Mouse (Mus musculus) gastrocnemius, adult 2 months (tissue): ENCODE results near the gene Gm3233. TPM values are rescaled to one million over a fixed set of nuclear protein-coding genes. Genes with fewer than 3 reads are reported as not detected.
"Not testable (repeated sequence)": the region's sequence is repeated elsewhere in the genome, so short reads cannot be mapped to it uniquely, and the experiment has no call there.

ENCODE experiments used
- DNase-seq: peaks from one replicate; pipeline ENCODE4 v3.0.0; 2022
- H3K27ac ChIP-seq: fragments of 200-600 bp; 2 replicates; pipeline ENCODE4 v1.8.1; 2022; ENCODE audit warnings: mild to moderate bottlenecking
- H3K4me3 ChIP-seq: fragments of 200-600 bp; 2 replicates; pipeline ENCODE4 v1.8.1; 2022; ENCODE audit warnings: mild to moderate bottlenecking, moderate library complexity
- CTCF ChIP-seq: fragments of 200-600 bp; IDR thresholded peaks from 2 replicates; pipeline ENCODE4 v1.8.1; 2022; ENCODE audit warnings: antibody characterized with exemption, mild to moderate bottlenecking, moderate library complexity
- intact Hi-C: fragments of 180-260 bp; cut with DNase I; formaldehyde crosslinking; loops from one replicate; pipeline ENCODE4 v1.15.1; 2025
- total RNA-seq, 2 experiments: library from RNA; stranded (reverse); gene quantifications; 2 replicates each; pipeline ENCODE4 v1.2.3; 2021

Gm3233 gene
- total RNA-seq, 2 experiments from 2014 or later: not detected

- no peak overlapping the region for H3K4me3 ChIP-seq
- TF ChIP-seq CTCF: peak; percentile 18; the same call in 1 of the 2 replicates
- H3K27ac ChIP-seq: no peak overlapping the region
- DNase-seq: no peak
- intact Hi-C loops: no loop called here
Measured at GRCm38 (mm10) chr10:77753448-77753847, 6.0 kb downstream of the Gm3233 start.

- DNase-seq, H3K27ac ChIP-seq, intact Hi-C loops, H3K4me3 ChIP-seq: not testable (repeated sequence)
- peak; percentile 13; the same call in 1 of the 2 replicates for TF ChIP-seq CTCF
Measured at GRCm38 (mm10) chr10:77752312-77752711, 7.2 kb downstream of the Gm3233 start.

- H3K4me3 ChIP-seq, H3K27ac ChIP-seq, DNase-seq: not testable (repeated sequence)
- intact Hi-C loops: loop anchor here (1.0 kb wide), 1 partner anchor 12 kb away; no protein-coding TSS in a partner anchor
Measured at GRCm38 (mm10) chr10:77751254-77751653, 8.2 kb downstream of the Gm3233 start, which contains the start of gene Gm9736. Gene Gm9736, minus strand, starts transcription at chr10:77751354.

GRCm38 (mm10) chr10:77750686-77751085 lies 8.8 kb downstream of the Gm3233 start:
- intact Hi-C loops: loop anchor here (1.0 kb wide), 1 partner anchor 13 kb away; no protein-coding TSS in a partner anchor
- H3K4me3 ChIP-seq, DNase-seq, H3K27ac ChIP-seq: not testable (repeated sequence)

- DNase-seq, H3K27ac ChIP-seq, intact Hi-C loops, H3K4me3 ChIP-seq: not testable (repeated sequence)
Measured at GRCm38 (mm10) chr10:77741924-77742688, 17.4 kb downstream of the Gm3233 start, which contains the start of gene Gm18596. Gene Gm18596, minus strand, starts transcription at chr10:77742638.

GRCm38 (mm10) chr10:77738929-77739328 lies 20.6 kb downstream of the Gm3233 start:
- intact Hi-C loops: no loop called here
- Histone ChIP-seq H3K4me3 (no peak overlapping the region), H3K27ac (no peak overlapping the region)
- no peak for DNase-seq
- TF ChIP-seq CTCF: no peak

- H3K27ac ChIP-seq: no peak overlapping the region
- TF ChIP-seq CTCF: no peak
- H3K4me3 ChIP-seq: no peak overlapping the region
- DNase-seq: no peak
- intact Hi-C loops: no loop called here
Measured at GRCm38 (mm10) chr10:77735928-77736327, 23.6 kb downstream of the Gm3233 start.

GRCm38 (mm10) chr10:77729241-77729640 lies 30.2 kb downstream of the Gm3233 start:
- H3K4me3 ChIP-seq: no peak overlapping the region
- H3K27ac ChIP-seq: no peak overlapping the region
- TF ChIP-seq CTCF: peak; percentile 35
- intact Hi-C loops: no loop called here
- no peak for DNase-seq

- DNase-seq: no peak
- Histone ChIP-seq H3K4me3 (no peak overlapping the region), H3K27ac (no peak overlapping the region)
- TF ChIP-seq CTCF: peak; percentile 29
- intact Hi-C loops: no loop called here
Measured at GRCm38 (mm10) chr10:77728280-77728679, 31.2 kb downstream of the Gm3233 start.

- Histone ChIP-seq H3K4me3 (no peak within 1 kb of the TSS), H3K27ac (no peak within 1 kb of the TSS)
- no peak for TF ChIP-seq CTCF
- DNase-seq: no peak
- intact Hi-C loops: no loop called here
Measured at GRCm38 (mm10) chr10:77726186-77726585, 33.3 kb downstream of the Gm3233 start, which contains the start of gene Gm10100. Gene Gm10100, plus strand, starts transcription at chr10:77726486.

- intact Hi-C loops: no loop called here
- H3K4me3 ChIP-seq: no peak overlapping the region
- TF ChIP-seq CTCF: no peak
Measured at GRCm38 (mm10) chr10:77724855-77725254, 34.6 kb downstream of the Gm3233 start.

GRCm38 (mm10) chr10:77720299-77720698 lies 39.2 kb downstream of the Gm3233 start, which contains the start of gene Krtap12-1:
Gene Krtap12-1, plus strand, starts transcription at chr10:77720599.
- H3K27ac ChIP-seq, intact Hi-C loops, DNase-seq: not testable (repeated sequence)

More at GRCm38 (mm10) chr10:77724855-77725254, 34.6 kb downstream of the Gm3233 start:
- H3K27ac ChIP-seq: no peak overlapping the region
- DNase-seq: no peak

GRCm38 (mm10) chr10:77715507-77715906 lies 44.0 kb downstream of the Gm3233 start, which contains the start of gene Gm10142:
Gene Gm10142, plus strand, starts transcription at chr10:77715807.
- TF ChIP-seq CTCF: no peak
- no peak for DNase-seq
- Histone ChIP-seq H3K4me3 (no peak within 1 kb of the TSS), H3K27ac (no peak within 1 kb of the TSS)
- intact Hi-C loops: no loop called here

More at GRCm38 (mm10) chr10:77720299-77720698, 39.2 kb downstream of the Gm3233 start, which contains the start of gene Krtap12-1:
- not testable (repeated sequence) for H3K4me3 ChIP-seq

- no peak for DNase-seq
Measured at GRCm38 (mm10) chr10:77713734-77714133, 45.7 kb downstream of the Gm3233 start.

GRCm38 (mm10) chr10:77711157-77711556 lies 48.3 kb downstream of the Gm3233 start, which contains the start of gene Gm10024:
Gene Gm10024, plus strand, starts transcription at chr10:77711457.
- intact Hi-C loops, DNase-seq, H3K27ac ChIP-seq, H3K4me3 ChIP-seq: not testable (repeated sequence)

More at GRCm38 (mm10) chr10:77713734-77714133, 45.7 kb downstream of the Gm3233 start:
- H3K4me3 ChIP-seq: no peak overlapping the region
- H3K27ac ChIP-seq: no peak overlapping the region
- TF ChIP-seq CTCF: no peak
- intact Hi-C loops: no loop called here
